Mouse (Mus musculus) bone marrow, adult 2 months (tissue): ENCODE results near the gene Zfp638.

ENCODE experiments used
- CTCF ChIP-seq: fragments of 200-500 bp; IDR thresholded peaks from 2 replicates; pipeline ENCODE4 v1.5.1; 2011; ENCODE audit warnings: low read length, control low read depth; ENCODE audit not compliant: control insufficient read depth, insufficient read depth
- POLR2A ChIP-seq: fragments of 200-500 bp; IDR thresholded peaks from 2 replicates; pipeline ENCODE4 v1.6.1; 2011; ENCODE audit warnings: low read depth, mild to moderate bottlenecking, control low read depth, low read length, borderline replicate concordance; ENCODE audit not compliant: control insufficient read depth

DNA sequence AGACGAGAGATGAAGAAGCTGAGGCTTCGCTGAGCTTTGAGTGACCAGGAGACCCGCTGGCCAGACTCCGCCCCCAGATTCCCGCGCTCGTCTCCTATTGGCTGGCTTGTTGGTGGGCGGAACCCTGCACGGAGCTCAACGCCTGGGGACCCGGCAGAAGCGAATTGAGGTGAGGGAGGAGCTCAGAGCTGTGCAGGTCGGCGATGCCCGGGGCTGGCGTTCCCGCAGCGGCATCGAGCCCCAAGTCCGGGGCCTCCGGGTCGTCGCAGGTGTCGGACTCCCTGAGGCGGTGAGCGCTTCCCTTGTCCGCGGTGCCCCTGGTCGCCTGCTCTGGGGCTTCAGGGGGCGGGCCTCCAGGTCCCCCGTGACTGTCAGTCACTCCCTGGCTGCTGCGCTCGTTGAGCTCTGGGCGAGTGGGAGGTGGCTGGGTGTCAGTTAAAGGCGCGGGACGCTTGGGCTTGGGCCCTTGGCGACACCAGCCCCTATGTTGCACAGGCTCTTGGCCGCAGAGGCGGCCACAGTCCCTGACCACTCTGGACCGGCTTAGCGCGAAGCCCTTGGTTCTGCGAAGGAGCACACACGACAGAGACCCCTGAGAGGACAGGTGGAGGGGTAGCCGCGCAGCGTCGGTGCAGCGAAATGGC lies at the start of gene Zfp638:
- TF ChIP-seq POLR2A (peak; percentile 48; the same call in 1 of the 2 replicates), CTCF (no peak)
